Mouse (Mus musculus) cerebellum, postnatal 14 days (tissue): Measurements from ENCODE around the gene Zfyve27.

Source experiments
- DNase-seq, 2 experiments: peaks; one replicate each; pipeline ENCODE4 v3.0.0; 2021; ENCODE audit warnings: mixed read lengths in 2 of 2

The Zfyve27 gene

GRCm38 (mm10) chr19:42163764-42164163, at the start of gene Zfyve27:
Gene Zfyve27, plus strand, starts transcription at chr19:42163951.
- no peak for DNase-seq

DNA sequence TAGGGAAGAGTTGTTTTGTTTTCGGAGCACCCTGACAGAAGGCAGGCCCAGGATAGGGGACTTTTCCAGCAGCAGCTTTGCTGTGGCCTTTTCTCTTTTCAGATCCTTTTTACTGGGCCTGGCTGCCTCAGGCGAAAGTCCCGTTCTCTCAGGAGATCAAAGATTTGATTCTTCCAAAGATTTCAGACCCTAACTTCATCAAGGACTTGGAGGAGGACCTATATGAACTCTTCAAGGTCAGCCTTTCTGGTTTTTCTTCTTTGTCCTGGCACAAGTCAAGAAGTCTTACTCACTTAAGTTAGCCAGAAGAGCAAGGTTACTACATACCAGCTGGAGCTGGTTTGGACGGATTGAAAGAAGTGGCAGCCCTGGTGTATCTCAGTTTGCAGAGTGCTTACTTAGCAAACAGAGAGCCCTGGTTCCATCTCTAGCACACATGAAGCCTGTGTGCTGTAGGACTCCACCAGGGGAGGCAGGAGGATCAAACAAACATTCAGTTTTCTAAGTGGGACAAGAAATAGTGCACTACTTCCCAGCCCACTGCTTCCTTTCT, 47.9 kb upstream of the Zfyve27 start:
- no peak for DNase-seq

DNA sequence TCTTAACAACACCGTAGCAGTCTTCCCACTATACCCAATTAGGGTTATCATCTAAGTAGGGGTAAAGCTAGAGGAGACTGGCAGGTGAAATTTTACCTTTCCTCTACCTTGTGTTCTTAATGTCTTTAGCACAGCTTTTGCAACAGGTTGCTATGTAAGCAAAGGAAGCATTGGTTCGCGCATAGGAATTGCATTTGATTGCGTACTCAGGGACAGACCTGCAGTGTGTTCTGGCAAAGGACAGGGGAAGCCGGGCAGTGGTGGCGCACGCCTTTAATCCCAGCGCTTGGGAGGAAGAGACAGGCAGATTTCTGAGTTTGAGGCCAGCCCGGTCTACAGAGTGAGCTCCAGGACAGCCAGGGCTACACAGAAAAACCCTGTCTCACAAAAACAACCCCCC, 45.6 kb upstream of the Zfyve27 start:
- no peak for DNase-seq

GRCm38 (mm10) chr19:42118596-42118995, 45.2 kb upstream of the Zfyve27 start:
- no peak for DNase-seq

DNA sequence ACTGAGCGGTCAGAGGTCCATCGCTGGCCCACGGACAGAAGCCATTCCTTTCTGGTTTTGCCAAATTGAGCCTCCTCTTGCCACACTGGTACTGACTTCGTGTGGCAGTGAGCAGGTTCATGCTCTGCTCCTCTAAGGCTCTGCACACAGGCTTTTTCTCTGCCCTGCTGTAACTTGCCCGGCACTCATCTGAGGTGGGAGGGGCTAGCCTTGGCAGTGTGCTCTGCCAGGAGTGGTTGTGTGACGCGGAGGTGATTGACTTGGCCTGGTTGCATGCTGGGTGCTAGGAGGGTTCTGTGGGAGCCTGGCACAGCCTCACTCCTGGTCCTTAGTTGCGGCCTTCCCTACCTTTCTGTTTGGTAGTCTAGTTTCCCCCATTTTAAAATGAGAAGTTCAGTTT, 43.3 kb upstream of the Zfyve27 start:
- DNase-seq = no peak

GRCm38 (mm10) chr19:42124684-42125083, 39.1 kb upstream of the Zfyve27 start:
- peak; percentile 56 to 67 for DNase-seq

- DNase-seq = no peak
Observed at GRCm38 (mm10) chr19:42125501-42126218, 38.1 kb upstream of the Zfyve27 start.

- DNase-seq = no peak
Observed at GRCm38 (mm10) chr19:42126219-42126605, 37.5 kb upstream of the Zfyve27 start.

DNA sequence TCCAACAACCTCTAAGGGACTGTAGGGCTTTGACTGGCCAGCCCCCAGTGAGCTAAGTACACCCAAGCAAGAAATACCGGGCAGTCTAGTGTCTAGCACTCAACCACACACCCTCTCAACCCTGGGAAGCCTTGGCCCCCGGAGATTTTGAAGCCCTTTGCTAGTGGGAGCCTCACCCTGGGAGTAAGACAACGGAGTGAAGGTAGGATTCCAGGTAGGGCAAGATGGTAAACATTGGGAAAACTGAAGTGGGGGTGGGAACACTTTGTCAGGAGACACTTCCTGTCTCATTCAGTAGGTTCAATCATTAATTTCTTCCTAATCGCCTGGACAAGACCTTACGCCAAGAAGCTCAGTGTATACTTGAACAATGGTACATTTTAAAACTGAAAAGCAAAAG, 36.7 kb upstream of the Zfyve27 start:
- DNase-seq = no peak

- no peak for DNase-seq
Observed at GRCm38 (mm10) chr19:42128052-42128740, 35.6 kb upstream of the Zfyve27 start.

GRCm38 (mm10) chr19:42128787-42129508, 34.8 kb upstream of the Zfyve27 start, which contains the start of gene Avpi1:
Gene Avpi1, minus strand, starts transcription at chr19:42129059.
- DNase-seq = peak; percentile 99

GRCm38 (mm10) chr19:42129509-42130293, 34.0 kb upstream of the Zfyve27 start:
- no peak for DNase-seq

- DNase-seq = peak in 1 of 2 experiments; percentile 28
Observed at GRCm38 (mm10) chr19:42130294-42130606, 33.5 kb upstream of the Zfyve27 start.

DNA sequence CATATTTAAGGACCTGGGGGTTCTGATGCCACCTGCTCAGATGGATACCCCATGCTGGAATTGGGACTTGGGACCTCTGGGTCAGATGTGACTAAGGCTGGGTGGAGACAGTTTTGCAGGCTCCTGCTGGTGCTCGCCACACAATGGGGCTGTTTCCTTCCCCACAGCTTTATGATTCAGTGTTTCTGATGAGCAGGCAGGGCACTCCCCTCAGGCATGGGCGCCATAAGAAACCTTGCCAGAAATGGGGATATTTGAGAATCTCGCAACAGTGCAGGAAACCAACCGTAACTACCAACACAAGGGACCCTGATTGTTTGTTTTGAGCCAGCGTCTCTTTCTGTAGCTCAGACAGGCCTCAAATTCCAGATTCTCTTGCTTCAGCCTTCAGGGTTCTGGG, 32.6 kb upstream of the Zfyve27 start:
- no peak for DNase-seq

DNA sequence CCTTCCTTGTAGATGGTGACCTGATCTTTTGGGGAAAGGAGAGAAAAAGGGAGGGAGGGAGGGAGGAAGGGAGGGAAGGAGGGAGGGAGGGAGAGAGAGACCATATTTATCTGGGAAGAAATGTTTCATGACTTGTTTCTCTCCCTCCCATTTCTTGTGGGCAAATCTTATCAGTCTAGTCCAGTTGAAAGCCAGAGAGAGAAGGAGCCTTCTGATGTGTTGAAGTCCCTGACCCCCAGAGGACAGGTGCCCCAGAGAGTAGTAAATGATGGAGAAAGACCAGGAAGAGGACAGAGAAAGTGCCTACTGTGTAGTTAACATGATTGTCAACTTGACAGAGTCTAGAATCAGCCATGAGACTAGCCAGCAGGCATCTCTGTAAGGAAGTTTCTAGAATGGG, 28.7 kb upstream of the Zfyve27 start:
- no peak for DNase-seq

- no peak for DNase-seq
Observed at GRCm38 (mm10) chr19:42136126-42136525, 27.6 kb upstream of the Zfyve27 start.

DNA sequence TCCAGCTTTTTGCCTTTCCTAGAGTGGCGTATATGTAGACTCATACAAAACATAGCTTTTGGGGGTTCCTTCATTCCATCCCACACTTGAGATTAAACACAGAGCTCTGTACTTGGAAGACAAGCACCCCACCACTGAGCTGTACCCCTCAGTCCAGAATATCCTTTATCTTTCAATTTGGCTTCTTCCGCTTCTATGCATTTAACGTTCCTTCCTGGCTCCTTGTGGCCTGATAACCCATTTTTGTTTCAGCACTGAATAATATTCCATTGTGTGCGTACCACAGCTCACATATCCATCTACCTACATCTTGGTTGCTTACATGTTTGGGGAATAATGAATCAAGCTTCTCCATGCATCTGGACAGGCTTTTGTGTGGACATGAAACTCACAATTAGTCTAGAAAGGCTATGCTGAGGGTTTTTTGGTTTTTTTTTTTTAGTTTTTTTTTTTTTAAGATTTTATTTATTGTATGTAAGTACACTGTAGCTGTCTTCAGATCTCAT, 26.5 kb upstream of the Zfyve27 start:
- no peak for DNase-seq

- no peak for DNase-seq
Observed at GRCm38 (mm10) chr19:42138517-42139285, 25.1 kb upstream of the Zfyve27 start.

GRCm38 (mm10) chr19:42139724-42140517, 23.8 kb upstream of the Zfyve27 start:
- DNase-seq = no peak

- DNase-seq = no peak
Observed at GRCm38 (mm10) chr19:42141998-42142397, 21.8 kb upstream of the Zfyve27 start.

DNA sequence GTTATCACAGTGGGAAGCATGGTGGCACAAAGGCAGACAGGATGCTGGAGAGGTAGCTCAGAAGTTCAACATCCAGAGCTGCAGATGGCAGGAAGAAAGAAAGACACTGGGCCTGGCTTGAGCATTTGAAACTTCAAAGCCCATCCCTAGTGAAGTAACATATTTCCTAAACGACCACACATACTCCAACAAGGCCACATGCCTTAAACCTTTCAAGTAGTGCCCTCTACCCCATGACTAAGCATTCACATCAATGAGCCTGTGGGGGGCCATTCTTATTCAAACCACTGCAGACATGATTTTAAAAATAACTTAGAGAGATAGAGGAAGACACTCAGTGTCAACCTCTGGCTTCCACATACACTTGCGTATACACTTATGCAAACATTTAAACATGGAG, 21.0 kb upstream of the Zfyve27 start:
- DNase-seq = no peak
